Mouse (Mus musculus) C2C12 (cell line): Measurements from ENCODE around the gene Tubb2b. TPM values are rescaled to one million over a fixed set of nuclear protein-coding genes. Genes with fewer than 3 reads are reported as not detected.

ENCODE experiments used
- H3K27me3 ChIP-seq: one replicate; pipeline ENCODE4 v1.6.1; 2011; ENCODE audit not compliant: control insufficient read depth, insufficient read depth, insufficient read length
- H3K36me3 ChIP-seq: one replicate; pipeline ENCODE4 v1.6.1; 2011; ENCODE audit not compliant: control insufficient read depth, insufficient read depth
- H3K4me3 ChIP-seq: one replicate; pipeline ENCODE4 v1.5.1; 2011; ENCODE audit warnings: mild to moderate bottlenecking, control low read depth; ENCODE audit not compliant: poor library complexity, insufficient read depth, severe bottlenecking
- H3K79me2 ChIP-seq: one replicate; pipeline ENCODE4 v1.6.1; 2011; ENCODE audit not compliant: control insufficient read depth, insufficient read depth
- H3K79me3 ChIP-seq: one replicate; pipeline ENCODE4 v1.6.1; 2011; ENCODE audit warnings: low read depth, control low read depth
- H3ac ChIP-seq: one replicate; pipeline ENCODE3; 2011; ENCODE audit warnings: low read depth; ENCODE audit not compliant: control insufficient read depth, insufficient read length
- CEBPB ChIP-seq: IDR thresholded peaks from one replicate; pipeline ENCODE4 v1.6.1; 2011; ENCODE audit warnings: low read depth, mild to moderate bottlenecking, control low read depth, moderate library complexity
- CTCF ChIP-seq: IDR thresholded peaks from one replicate; pipeline ENCODE4 v1.5.1; 2011; ENCODE audit not compliant: control insufficient read depth, insufficient read depth, insufficient read length
- FOSL1 ChIP-seq: IDR thresholded peaks from one replicate; pipeline ENCODE4 v1.8.0; 2011; ENCODE audit warnings: mild to moderate bottlenecking, low read length; ENCODE audit not compliant: poor library complexity, insufficient read depth, severe bottlenecking
- MAX ChIP-seq: IDR thresholded peaks from one replicate; pipeline ENCODE4 v1.6.1; 2011; ENCODE audit warnings: mild to moderate bottlenecking, control low read depth
- MYOD1 ChIP-seq: IDR thresholded peaks from one replicate; pipeline ENCODE4 v1.6.1; 2011; ENCODE audit warnings: low read depth; ENCODE audit not compliant: control insufficient read depth, insufficient read length
- MYOG ChIP-seq: IDR thresholded peaks from one replicate; pipeline ENCODE4 v1.6.1; 2011; ENCODE audit not compliant: control insufficient read depth, insufficient read length; ENCODE audit errors: extremely low read depth
- USF1 ChIP-seq: IDR thresholded peaks from one replicate; pipeline ENCODE4 v1.6.1; 2011; ENCODE audit warnings: low read depth, mild to moderate bottlenecking, control low read depth, moderate library complexity
- polyA plus RNA-seq: library from polyadenylated mRNA; unstranded; fragments of >200 nt; fragmentation: generic; extraction: Trizol; gene quantifications from one replicate; pipeline ENCODE4 v1.2.1, GENCODE M21; 2012; ENCODE audit warnings: missing spikeins

The Tubb2b gene
- polyA plus RNA-seq, 1 experiment, result 216 TPM

DNA sequence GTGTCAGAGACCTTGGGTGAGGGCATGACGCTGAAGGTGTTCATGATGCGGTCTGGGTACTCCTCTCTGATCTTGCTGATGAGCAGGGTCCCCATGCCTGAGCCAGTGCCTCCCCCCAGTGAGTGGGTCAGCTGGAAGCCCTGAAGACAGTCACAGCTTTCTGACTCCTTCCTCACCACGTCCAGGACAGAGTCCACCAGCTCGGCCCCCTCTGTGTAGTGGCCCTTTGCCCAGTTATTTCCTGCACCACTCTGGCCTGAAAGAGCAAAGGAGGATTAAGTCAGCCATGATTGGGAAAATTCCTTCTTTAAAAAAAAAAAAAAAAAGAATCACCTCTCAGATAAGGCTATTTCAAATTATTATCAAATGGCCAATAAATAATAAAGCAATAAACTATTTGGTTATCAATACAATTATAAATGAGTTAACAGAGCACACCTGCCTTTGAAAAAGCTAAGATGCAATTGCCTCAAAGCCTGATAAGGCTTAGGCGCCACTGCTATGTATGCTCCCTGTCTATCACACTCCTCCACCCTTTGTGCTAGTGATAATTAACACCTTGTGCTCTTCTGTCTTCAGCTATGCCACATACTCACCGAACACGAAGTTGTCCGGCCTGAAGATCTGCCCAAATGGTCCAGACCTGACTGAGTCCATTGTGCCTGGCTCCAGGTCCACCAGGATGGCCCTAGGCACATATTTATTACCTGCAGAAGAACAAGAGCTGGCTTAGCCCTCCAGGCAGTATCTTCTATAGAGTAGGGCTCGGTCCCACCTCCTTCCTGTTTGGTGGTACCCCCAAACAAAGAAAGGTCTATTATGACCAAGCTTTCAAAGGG lies 1.8 kb downstream of the Tubb2b start:
- Histone ChIP-seq H3K27me3 (no peaks in the 10 kb centered on the region), H3K36me3 (peaks cover 27% of the 10 kb centered on the region), H3K4me3 (no peak overlapping the region), H3ac (no peak overlapping the region), H3K79me2 (peaks cover 22% of the 10 kb centered on the region), H3K79me3 (peaks cover 11% of the 10 kb centered on the region)
- TF ChIP-seq CTCF (no peak), MYOG (no peak), USF1 (no peak), MAX (no peak), FOSL1 (no peak), MYOD1 (no peak), CEBPB (no peak)

DNA sequence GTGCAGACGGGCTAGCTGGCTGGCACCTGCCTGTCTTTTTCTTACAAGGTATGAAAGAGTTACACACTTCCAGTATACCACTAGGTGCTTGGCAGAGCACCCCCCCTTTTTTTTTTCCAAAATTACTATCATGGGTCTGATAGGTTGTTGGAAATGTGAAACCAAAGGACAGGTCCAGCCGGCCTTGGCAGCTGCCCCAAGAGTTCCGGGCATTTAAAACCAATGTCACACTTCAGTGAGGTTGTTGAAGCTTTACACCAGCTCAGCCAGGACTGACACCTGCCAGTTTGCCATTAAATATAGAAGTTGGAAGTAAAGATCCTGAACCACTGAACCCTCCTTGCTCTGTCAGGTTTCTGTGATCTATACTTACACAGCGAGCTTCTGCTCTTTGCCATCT lies 4.6 kb downstream of the Tubb2b start:
- H3K4me3 ChIP-seq, result no peak overlapping the region
- no peaks in the 10 kb centered on the region for H3K27me3 ChIP-seq
- peaks cover 11% of the 10 kb centered on the region for H3K79me3 ChIP-seq
- peaks cover 27% of the 10 kb centered on the region for H3K36me3 ChIP-seq
- H3K79me2 ChIP-seq, result peaks cover 22% of the 10 kb centered on the region
- H3ac ChIP-seq, result no peak overlapping the region
- TF ChIP-seq MAX (no peak), CEBPB (no peak), CTCF (no peak), MYOD1 (no peak), MYOG (no peak), FOSL1 (no peak), USF1 (no peak)

GRCm38 (mm10) chr13:34120536-34120935 lies 9.7 kb downstream of the Tubb2b start:
- H3K4me3 ChIP-seq, result no peak overlapping the region
- H3K27me3 ChIP-seq, result no peaks in the 10 kb centered on the region
- H3K79me2 ChIP-seq, result no peaks in the 10 kb centered on the region
- no peak overlapping the region for H3ac ChIP-seq
- peaks cover 5% of the 10 kb centered on the region for H3K36me3 ChIP-seq
- H3K79me3 ChIP-seq, result no peaks in the 10 kb centered on the region
- TF ChIP-seq FOSL1, result no peak
- TF ChIP-seq CTCF, result no peak
- TF ChIP-seq MYOG, result no peak
- TF ChIP-seq CEBPB, result no peak
- no peak for TF ChIP-seq MAX
- TF ChIP-seq MYOD1, result no peak
- no peak for TF ChIP-seq USF1

DNA sequence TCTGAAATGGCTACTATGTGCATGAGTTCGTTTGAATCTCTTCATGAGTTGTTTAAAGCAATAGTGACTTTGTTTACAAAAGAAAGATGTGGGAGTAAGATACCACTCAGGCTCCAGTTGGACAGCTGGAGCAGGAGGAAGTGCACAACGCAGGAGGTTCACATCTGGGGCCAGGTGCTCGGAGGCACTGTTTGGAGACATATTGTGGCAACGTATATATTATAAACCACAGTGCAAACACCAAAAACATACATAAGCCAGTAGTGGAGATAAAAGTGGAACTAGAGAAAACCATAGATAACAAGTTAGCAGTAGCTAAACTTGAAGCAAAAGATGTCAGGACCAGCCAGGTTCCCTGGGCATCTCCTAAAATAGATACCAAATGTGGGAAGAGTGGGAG lies 10.9 kb downstream of the Tubb2b start:
- H3K79me3 ChIP-seq, result no peaks in the 10 kb centered on the region
- TF ChIP-seq MAX, result no peak
- TF ChIP-seq MYOG, result no peak
- H3ac ChIP-seq, result no peak overlapping the region
- H3K4me3 ChIP-seq, result no peak overlapping the region
- H3K36me3 ChIP-seq, result peaks cover 3% of the 10 kb centered on the region
- no peaks in the 10 kb centered on the region for H3K27me3 ChIP-seq
- no peaks in the 10 kb centered on the region for H3K79me2 ChIP-seq

- Histone ChIP-seq H3K27me3 (no peaks in the 10 kb centered on the region), H3K36me3 (no peaks in the 10 kb centered on the region), H3K79me2 (no peaks in the 10 kb centered on the region), H3K4me3 (no peak overlapping the region), H3ac (no peak overlapping the region), H3K79me3 (no peaks in the 10 kb centered on the region)
- TF ChIP-seq CEBPB, result no peak
- no peak for TF ChIP-seq MAX
- TF ChIP-seq MYOD1, result no peak
- no peak for TF ChIP-seq FOSL1
- TF ChIP-seq USF1, result no peak
- no peak for TF ChIP-seq MYOG
- no peak for TF ChIP-seq CTCF
Measured at GRCm38 (mm10) chr13:34118816-34119215, 11.4 kb downstream of the Tubb2b start.
